Mouse (Mus musculus): Measurements from ENCODE around the gene Chchd3.

The Chchd3 gene

GRCm38 (mm10) chr6:32931106-32931770 lies 128.8 kb downstream of the Chchd3 start:
- DNase-seq: no peak

- no peak for DNase-seq
Measured at GRCm38 (mm10) chr6:32922391-32922790, 137.7 kb downstream of the Chchd3 start.

- DNase-seq: peak; percentile 59
Measured at GRCm38 (mm10) chr6:32920091-32920490, 140.0 kb downstream of the Chchd3 start.

GRCm38 (mm10) chr6:32910692-32911091 lies 149.4 kb downstream of the Chchd3 start:
- DNase-seq: no peak

- no peak for DNase-seq
Measured at GRCm38 (mm10) chr6:32899061-32899460, 161.0 kb downstream of the Chchd3 start.

- DNase-seq: no peak
Measured at GRCm38 (mm10) chr6:32894100-32894499, 166.0 kb downstream of the Chchd3 start.

DNA sequence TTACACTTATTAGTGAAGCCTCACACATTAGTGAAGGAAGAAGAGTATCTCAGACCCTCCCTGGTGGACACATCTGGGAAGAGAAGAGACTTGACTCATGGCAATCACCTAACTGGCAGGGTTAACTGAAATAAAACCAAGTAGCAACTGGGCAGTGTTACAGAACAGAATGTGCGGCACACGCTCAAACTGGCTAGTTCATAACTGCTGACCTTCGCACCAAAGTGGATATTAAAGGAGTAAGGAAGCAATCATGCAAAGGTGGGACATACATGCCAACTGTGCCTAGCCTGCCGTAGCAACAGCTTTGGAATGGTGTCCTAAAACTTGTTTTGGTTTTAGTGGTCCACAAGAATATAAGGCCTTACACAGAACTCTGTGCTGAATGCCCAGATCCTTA lies 169.3 kb downstream of the Chchd3 start:
- DNase-seq: no peak

GRCm38 (mm10) chr6:32888894-32889529 lies 171.0 kb downstream of the Chchd3 start:
- DNase-seq: no peak

GRCm38 (mm10) chr6:32878586-32878985 lies 181.5 kb downstream of the Chchd3 start:
- peak; percentile 20 for DNase-seq

- DNase-seq: no peak
Measured at GRCm38 (mm10) chr6:32874176-32874575, 185.9 kb downstream of the Chchd3 start.

DNA sequence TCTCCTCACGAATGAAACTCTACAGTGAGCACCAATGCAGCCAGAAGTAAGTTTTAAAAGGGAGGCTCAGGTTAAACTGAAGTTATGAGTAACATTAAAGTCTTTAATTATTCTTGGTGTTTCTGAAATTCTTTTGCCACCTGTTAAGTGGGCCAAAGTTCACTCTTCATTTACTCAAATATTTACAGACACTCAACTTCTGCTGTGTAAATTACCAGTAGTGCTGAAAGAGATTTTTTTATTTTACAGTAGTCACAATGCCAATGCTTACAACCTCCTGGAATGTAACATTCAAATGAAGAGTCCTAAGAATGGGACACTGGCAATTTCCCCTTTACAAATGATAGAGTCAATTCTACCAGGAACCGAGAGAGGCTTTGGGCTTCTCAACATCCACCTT lies 187.3 kb downstream of the Chchd3 start:
- DNase-seq: no peak

GRCm38 (mm10) chr6:32850960-32851359 lies 209.1 kb downstream of the Chchd3 start:
- no peak for DNase-seq

DNA sequence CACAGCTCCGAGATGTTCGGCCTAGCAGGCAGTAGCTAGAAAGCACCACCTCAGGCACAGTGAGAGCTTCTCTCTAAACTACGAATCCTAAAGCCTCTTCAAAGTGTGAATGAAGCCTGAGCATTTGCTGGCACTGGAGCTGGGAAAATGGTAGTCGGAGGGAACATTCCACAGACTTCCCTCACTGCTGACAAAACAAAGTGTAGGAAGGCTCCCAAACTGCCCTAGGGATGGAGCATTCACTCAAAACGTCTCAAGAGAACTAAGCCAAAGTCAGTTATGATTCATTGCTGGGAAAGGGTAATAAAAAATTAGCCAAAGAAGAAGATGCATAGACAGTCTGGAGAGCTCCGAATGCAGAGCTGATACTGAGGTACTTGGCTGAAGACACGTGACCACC lies 211.1 kb downstream of the Chchd3 start:
- DNase-seq: no peak

- no peak for DNase-seq
Measured at GRCm38 (mm10) chr6:32845463-32845862, 214.6 kb downstream of the Chchd3 start.

GRCm38 (mm10) chr6:32837939-32838301 lies 222.1 kb downstream of the Chchd3 start:
- DNase-seq: peak; percentile 13

GRCm38 (mm10) chr6:32837165-32837938 lies 222.7 kb downstream of the Chchd3 start:
- DNase-seq: peak; percentile 28

- DNase-seq: no peak
Measured at GRCm38 (mm10) chr6:32823856-32824620, 236.0 kb downstream of the Chchd3 start.

- no peak for DNase-seq
Measured at GRCm38 (mm10) chr6:32818961-32819360, 241.1 kb downstream of the Chchd3 start.

- no peak for DNase-seq
Measured at GRCm38 (mm10) chr6:32808796-32809195, 251.3 kb downstream of the Chchd3 start.

GRCm38 (mm10) chr6:32807771-32808170 lies 252.3 kb downstream of the Chchd3 start:
- DNase-seq: no peak

DNA sequence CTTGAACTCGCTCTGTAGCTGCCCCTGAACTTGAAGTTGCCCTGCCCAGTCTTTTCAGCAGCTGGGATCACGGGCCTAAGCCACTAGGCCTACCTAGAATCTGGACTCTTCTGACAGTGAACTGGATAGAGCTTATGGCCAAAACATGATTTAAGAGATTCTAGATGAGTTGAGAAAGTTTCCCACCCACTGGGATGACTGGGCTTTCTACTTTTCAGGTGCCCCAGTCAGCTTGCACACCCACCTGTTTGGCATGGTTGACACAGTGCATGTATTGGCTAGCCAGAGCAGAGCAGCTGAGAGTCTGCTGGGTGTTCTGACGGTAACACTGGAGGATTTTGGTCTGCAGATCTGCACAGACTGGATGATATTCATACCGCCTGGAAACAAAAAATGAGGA lies 256.4 kb downstream of the Chchd3 start:
- DNase-seq: no peak

DNA sequence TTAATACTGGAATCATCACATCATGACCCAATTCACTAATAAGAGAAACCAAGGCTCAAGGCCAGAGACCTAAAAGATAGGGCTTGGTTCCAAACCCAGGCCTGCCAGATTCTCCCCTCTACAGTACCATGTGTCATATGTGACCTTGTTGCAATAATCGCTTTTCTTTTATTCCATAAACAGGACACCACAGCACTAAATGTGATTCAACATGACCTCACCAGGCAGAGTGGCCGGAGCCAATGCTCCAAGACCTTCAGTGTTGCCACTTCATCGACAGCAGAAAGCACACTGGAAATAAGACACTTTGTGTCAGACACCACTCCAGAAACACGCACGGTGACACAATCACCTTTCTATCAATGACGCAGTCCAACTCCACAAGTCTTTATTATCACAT lies 258.3 kb downstream of the Chchd3 start:
- no peak for DNase-seq

DNA sequence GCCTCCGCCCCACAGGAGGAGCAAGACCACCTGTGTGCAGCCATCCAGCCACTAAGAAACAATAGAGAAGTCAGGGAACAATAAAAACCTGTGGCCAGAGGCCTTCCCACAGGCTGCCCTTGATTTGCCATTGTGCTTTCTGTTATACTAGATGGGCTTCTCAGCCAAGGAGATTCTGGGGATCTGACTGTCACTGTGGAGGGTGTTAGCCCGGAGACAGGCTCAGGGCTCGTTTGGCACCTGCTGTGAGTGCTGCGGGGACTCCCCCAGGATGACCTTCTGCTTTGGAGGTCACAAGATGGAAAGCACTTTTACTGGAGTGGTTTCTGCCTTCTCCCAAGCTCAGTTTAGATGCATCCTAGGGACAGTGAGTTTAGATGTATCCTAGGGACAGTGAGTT lies 262.5 kb downstream of the Chchd3 start:
- no peak for DNase-seq
